Mouse (Mus musculus) CD4-positive helper T cell, adult 2 months (primary cell): ENCODE results near the gene Ky.
A peak's percentile ranks its signal among the peaks of the same experiment; 100 is the strongest.

Experiments
- DNase-seq: peaks from one replicate; pipeline ENCODE4 v3.0.0-alpha.2; 2012; ENCODE audit warnings: low read depth, missing footprints, low spot score

Ky gene

GRCm38 (mm10) chr9:102547028-102547354 is 41.4 kb downstream of the Ky start:
- no peak for DNase-seq

DNA sequence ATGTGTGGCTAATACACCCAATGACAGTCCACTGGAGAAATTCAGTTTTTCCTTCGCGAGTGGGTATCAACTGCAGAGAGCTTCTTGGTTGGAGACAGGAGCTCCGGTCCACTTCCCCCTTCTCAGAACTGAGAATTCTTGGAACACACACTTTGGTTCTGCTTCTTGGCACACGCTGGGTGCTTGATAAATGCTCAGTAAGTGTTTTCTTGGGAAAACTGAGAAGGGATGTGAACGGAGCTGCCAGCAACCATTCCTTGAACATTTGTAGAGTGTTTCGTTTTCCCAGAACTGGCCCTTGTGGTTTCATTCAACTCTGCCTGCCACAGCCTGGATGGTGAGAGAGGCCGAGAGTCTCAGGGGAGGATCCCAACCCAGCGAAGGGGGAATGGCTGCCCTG is 43.7 kb downstream of the Ky start:
- DNase-seq: no peak

DNA sequence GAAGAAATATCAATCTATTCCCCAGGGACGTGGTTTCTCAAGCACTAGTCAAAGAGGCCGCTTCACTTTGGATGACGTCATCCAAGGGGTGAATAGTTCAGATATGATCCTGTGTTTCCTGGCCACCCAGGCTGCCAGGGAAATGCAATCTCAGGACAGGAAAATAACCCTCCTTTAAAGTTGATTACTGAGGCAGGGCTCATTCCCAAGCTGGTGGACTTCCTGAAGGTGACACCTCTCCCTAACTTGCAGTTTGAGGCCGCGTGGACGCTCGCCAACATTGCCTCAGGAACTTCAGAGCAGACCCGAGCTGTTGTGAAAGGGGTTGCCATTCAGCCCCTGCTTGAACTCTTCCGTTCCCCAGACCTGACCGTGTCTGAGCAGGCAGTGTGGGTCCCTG is 46.2 kb downstream of the Ky start:
- no peak for DNase-seq

- no peak for DNase-seq
Observed at GRCm38 (mm10) chr9:102553781-102554180, 48.2 kb downstream of the Ky start.

DNA sequence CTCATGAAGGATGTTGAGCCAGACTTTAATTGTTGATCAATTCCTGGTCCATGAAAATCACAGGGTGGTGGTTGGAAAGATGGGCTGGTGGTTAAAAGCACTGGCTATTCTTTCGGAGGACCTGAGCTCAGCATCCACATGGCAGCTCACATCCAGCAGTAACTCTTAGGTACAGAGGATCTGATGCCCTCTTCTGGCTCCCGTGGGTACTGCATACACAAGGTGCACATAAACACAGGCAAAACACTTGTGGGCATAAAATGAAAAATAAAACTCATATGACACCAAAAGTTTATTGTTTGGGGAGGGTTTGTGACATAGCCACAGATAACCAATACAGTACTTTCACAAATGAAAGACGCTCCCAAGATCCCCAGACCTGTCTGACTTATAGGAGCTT is 52.9 kb downstream of the Ky start:
- DNase-seq: no peak

DNA sequence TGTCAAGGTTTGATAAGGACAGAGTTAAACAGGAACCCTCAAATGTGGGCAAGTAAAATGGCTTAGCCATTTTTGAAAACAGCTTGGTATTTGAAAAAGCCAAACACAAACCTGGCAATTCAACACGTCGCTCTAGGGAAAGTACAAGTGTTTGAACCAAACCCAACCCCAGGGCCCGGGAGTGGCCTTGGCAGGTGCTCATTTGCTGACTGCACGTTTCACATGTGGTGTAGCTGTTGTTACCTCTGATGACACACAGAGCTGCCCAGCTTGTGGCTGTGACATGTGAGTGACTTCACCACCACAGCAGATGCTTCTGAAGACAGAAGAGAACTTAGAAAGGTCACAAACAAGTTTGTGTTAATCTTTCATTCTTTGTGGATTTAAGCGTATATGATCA is 67.3 kb downstream of the Ky start:
- peak; percentile 17 for DNase-seq

GRCm38 (mm10) chr9:102577480-102577879 is 71.9 kb downstream of the Ky start:
- DNase-seq: peak; percentile 54

DNA sequence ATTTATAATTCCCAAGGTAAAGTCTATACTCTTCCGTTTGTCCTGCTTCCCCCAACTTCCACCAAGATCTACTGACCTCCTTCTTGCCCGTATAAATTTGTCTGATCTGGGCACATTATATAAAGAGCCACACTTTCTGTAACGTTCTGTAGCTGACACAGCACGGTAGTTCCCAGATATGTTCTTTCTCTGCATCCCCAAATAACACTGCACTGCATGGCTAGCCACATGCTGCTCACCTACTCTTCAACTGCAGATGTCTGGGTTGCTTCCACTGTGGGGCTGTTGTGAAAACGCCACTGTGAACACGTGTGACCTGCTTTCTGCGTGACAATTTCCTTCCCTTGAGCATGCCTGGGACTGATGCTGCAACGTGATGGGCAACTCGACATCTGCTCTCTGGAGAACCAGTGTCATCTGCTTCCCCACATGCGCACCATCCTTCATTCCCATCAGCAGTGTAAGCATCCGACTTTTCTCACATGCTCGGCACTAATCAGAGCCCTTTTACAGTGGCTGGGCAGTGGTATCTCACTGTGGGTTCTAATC is 76.4 kb downstream of the Ky start:
- no peak for DNase-seq

DNA sequence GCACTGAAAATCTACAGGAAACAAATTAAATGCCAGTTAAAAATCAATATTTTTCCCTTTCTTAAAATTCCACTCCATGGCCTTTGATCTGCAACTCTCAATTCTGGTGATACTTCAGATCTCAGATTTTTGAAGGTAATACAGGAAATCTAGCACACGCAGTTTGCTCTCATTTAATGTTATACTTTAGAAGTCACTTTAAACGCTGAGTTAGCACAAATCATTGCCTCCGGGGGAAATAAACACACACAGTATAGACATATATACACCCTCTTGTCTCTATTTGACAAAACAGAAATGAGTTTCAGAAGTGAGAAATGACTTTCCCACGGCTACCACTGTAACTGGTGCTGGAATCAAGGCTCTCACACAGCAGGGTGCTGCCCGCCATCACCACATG is 81.8 kb downstream of the Ky start:
- peak; percentile 16 for DNase-seq

DNA sequence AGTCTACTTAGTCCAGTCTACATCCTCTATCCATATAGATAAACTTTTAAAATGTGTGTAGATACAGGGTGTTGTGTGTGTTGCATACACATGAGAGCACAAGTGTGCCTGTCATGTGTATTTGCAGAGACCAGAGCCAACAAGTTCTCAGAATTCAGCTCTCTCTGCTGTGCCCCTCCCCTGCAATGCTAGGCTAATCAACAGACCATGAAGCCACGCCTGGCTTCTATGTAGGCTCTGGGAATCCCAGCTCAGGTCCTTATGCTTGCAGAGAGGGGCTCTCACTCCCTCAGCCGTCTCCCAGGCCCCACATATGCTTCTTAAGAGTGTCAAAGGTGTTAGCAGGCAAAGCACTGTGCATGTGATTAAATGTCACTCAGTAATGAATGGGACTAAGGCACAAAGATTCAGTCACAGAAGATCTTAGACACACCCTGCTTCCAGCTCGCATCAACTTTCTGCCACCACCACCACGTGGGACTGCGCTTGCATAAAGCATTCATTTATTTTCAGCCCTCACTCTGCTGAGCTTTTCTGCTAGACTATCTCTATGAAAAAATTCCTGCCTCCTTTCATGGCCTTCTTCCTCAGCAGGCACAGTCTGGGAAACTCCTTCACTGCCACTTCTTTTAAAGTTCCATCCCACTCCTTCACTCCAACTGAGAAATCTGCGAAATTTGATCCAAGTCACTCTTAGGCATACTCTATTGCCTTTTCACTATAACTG is 89.3 kb downstream of the Ky start:
- no peak for DNase-seq
